Mouse (Mus musculus): ENCODE measurements around the gene Vps13d. TPM values are rescaled to one million over a fixed set of nuclear protein-coding genes. Genes with fewer than 3 reads are reported as not detected.

The Vps13d gene
- total and polyA plus RNA-seq, 3 experiments, result 9.4 to 9.8 (median 9.7) TPM

DNA sequence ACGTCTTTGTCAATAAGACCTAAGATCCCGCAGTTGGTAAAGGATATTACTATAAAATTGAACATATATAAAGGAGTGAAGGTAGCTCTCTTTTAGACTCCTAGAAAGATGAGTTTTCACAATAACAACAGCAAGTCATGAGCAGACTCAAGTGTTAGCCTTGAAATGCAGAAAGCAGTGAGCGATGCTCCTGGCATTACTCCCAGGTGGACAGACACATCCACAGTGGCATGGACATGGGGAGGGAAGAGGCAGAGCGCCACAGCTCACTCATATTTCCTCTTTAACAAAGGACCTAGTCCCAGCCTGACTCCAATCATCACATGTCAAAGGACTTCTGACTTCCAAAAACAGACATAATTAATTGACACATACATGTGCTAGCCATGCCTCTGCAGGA is 30.7 kb downstream of the Vps13d start:
- no peak overlapping the region for H3K4me2 ChIP-seq (ENCODE audit: insufficient read depth, low read depth, poor library complexity, severe bottlenecking)
- H3K36me3 ChIP-seq (replicated peaks in 1 of 2; ENCODE audit: control insufficient read depth in 1 of 2, insufficient read depth in 1 of 2, low read length in 1 of 2), result peaks cover 72 to 91% of the 10 kb centered on the region in 2 experiments
- no peak for DNase-seq (ENCODE audit: extremely low read depth)
- no peaks in the 10 kb centered on the region for H3K79me2 ChIP-seq (replicated peaks; ENCODE audit: control insufficient read depth, extremely low read depth, insufficient read depth, poor library complexity, severe bottlenecking)
- H3K9me3 ChIP-seq (replicated peaks; ENCODE audit: low read length), result no peaks in the 10 kb centered on the region
- dilution Hi-C loops (cut with MboI; ENCODE audit: extremely low pct_ligation_motif_present, extremely low pct_unique_long_range_greater_than_20kb, low sequenced_read_pairs), result no loop called here
- no peak overlapping the region for H3K4me3 ChIP-seq (replicated peaks in 1 of 3; ENCODE audit: low read depth in 2 of 3, low read length in 2 of 3, poor library complexity in 1 of 3)
- H3K4me1 ChIP-seq (ENCODE audit: control insufficient read depth in 1 of 2, insufficient read depth in 2 of 2), result no peaks in the 10 kb centered on the region
- H3K27me3 ChIP-seq (replicated peaks), result no peaks in the 10 kb centered on the region
- in situ Hi-C loops (cut with MboI; ENCODE audit: low pct_ligation_motif_present, low pct_unique_long_range_greater_than_20kb, low sequenced_read_pairs), result loop anchor here (25.0 kb wide), 1 partner anchor 402 kb away; no protein-coding TSS in a partner anchor
- TF ChIP-seq ELF1 (IDR thresholded peaks at IDR 0.05; ENCODE audit: low read depth, low read length) (no peak), MAFK (IDR thresholded peaks at IDR 0.05; ENCODE audit: insufficient replicate concordance, low read length) (no peak), MAX (IDR thresholded peaks at IDR 0.05; ENCODE audit: low read length) (no peak), PAX5 (IDR thresholded peaks at IDR 0.05; ENCODE audit: low read length) (no peak), ZMIZ1 (IDR thresholded peaks at IDR 0.05; ENCODE audit: low read depth, low read length) (no peak), MEF2A (IDR thresholded peaks at IDR 0.05; ENCODE audit: borderline replicate concordance, low read depth, low read length) (no peak), TCF12 (IDR thresholded peaks at IDR 0.05; ENCODE audit: low read depth, low read length) (no peak), ETS1 (conservative IDR thresholded peaks at IDR 0.05; ENCODE audit: low read depth, low read length) (no peak), EP300 (IDR thresholded peaks at IDR 0.05; ENCODE audit: low read length) (no peak), NELFE (IDR thresholded peaks at IDR 0.05; ENCODE audit: low read depth, low read length) (no peak), GABPA (IDR thresholded peaks at IDR 0.05; ENCODE audit: insufficient replicate concordance, low read depth, low read length) (no peak), IRF4 (IDR thresholded peaks at IDR 0.05; ENCODE audit: low read depth, low read length) (no peak), ZC3H11A (IDR thresholded peaks at IDR 0.05; ENCODE audit: low read depth, low read length) (no peak), USF1 (IDR thresholded peaks at IDR 0.05; ENCODE audit: low read depth, low read length) (no peak), RAD21 (IDR thresholded peaks at IDR 0.05; ENCODE audit: low read depth, low read length) (no peak), JUND (conservative IDR thresholded peaks at IDR 0.05; ENCODE audit: low read depth, low read length) (no peak)
- no peak overlapping the region for H3K27ac ChIP-seq (ENCODE audit: insufficient read depth, low read depth)
- H3K9ac ChIP-seq (ENCODE audit: insufficient read depth, low read depth), result no peak overlapping the region

DNA sequence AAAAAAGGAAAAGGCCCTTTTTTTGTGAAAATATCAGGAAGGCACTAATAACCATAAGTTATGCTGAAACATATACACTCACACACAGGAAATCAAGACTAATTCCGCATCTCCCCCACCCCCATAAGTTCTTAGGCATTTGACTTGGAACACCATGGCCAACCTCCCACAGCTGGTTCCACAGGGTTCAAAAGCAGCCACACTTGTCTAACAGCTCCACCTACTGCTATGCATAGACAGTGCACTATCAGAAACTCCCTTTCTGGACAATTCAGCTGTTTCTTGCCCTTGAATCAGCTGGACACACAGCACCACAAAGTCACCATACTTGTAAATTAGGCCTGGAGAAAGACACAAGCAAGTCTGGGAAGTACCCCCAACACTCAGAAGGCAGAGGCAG is 33.6 kb downstream of the Vps13d start:
- H3K9ac ChIP-seq (ENCODE audit: insufficient read depth, low read depth), result no peak overlapping the region
- dilution Hi-C loops (cut with MboI; ENCODE audit: extremely low pct_ligation_motif_present, extremely low pct_unique_long_range_greater_than_20kb, low sequenced_read_pairs) (no loop called here), in situ Hi-C loops (cut with MboI; ENCODE audit: low pct_ligation_motif_present, low pct_unique_long_range_greater_than_20kb, low sequenced_read_pairs) (loop anchor here (25.0 kb wide), 1 partner anchor 399 kb away; no protein-coding TSS in a partner anchor)
- no peaks in the 10 kb centered on the region for H3K79me2 ChIP-seq (replicated peaks; ENCODE audit: control insufficient read depth, extremely low read depth, insufficient read depth, poor library complexity, severe bottlenecking)
- no peak overlapping the region for H3K4me2 ChIP-seq (ENCODE audit: insufficient read depth, low read depth, poor library complexity, severe bottlenecking)
- H3K27ac ChIP-seq (ENCODE audit: insufficient read depth, low read depth), result no peak overlapping the region
- H3K4me1 ChIP-seq (ENCODE audit: control insufficient read depth in 1 of 2, insufficient read depth in 2 of 2), result no peaks in the 10 kb centered on the region
- no peak for DNase-seq (ENCODE audit: extremely low read depth)
- H3K27me3 ChIP-seq (replicated peaks), result no peaks in the 10 kb centered on the region
- no peaks in the 10 kb centered on the region for H3K9me3 ChIP-seq (replicated peaks; ENCODE audit: low read length)
- no peak overlapping the region for H3K4me3 ChIP-seq (replicated peaks in 1 of 3; ENCODE audit: low read depth in 2 of 3, low read length in 2 of 3, poor library complexity in 1 of 3)
- peaks cover 60 to 90% of the 10 kb centered on the region in 2 experiments for H3K36me3 ChIP-seq (replicated peaks in 1 of 2; ENCODE audit: control insufficient read depth in 1 of 2, insufficient read depth in 1 of 2, low read length in 1 of 2)
- TF ChIP-seq SMC3 (IDR thresholded peaks at IDR 0.05; ENCODE audit: low read depth, low read length) (peak; percentile 46), MAFK (IDR thresholded peaks at IDR 0.05; ENCODE audit: insufficient replicate concordance, low read length) (no peak), POLR2AphosphoS2 (IDR thresholded peaks at IDR 0.05; ENCODE audit: low read depth, low read length) (no peak), CTCF (conservative IDR thresholded peaks at IDR 0.05 in 1 of 2, IDR thresholded peaks at IDR 0.05 in 1 of 2; ENCODE audit: low read depth in 2 of 2, low read length in 2 of 2) (peak; percentile 14 to 65; a peak in 2 of 4 replicates), USF2 (conservative IDR thresholded peaks at IDR 0.05; ENCODE audit: low read depth, low read length) (no peak), RAD21 (IDR thresholded peaks at IDR 0.05; ENCODE audit: low read depth, low read length) (peak; percentile 68), ETS1 (conservative IDR thresholded peaks at IDR 0.05; ENCODE audit: low read depth, low read length) (no peak)

All from CH12.LX (cell line).